Mouse (Mus musculus): ENCODE measurements around the gene Susd2.
A peak's percentile ranks its signal among the peaks of the same experiment; 100 is the strongest.

The Susd2 gene

DNA sequence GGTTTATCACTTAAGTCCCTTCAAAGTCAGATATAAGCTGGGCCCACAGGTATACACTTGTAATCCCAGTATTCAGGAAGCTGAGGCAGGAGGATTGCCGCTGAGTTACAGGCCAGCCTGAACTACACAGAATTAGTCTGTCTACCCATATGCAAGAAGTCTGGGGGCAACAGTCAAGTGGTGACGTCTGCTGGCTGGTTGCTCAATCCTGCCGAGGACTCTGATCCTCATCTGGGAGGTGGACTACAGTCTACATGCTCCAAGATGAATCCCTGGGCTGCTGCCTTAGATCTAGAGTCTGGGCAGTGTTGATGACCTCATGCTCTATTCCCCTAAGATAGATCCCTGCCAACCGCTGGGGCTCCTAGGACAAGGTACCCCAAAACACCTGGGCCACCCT, 10.2 kb upstream of the Susd2 start:
- DNase-seq (ENCODE audit: low spot score in 2 of 2) = no peak

- DNase-seq (ENCODE audit: low spot score in 2 of 2) = no peak
Observed at GRCm38 (mm10) chr10:75651381-75652068, 7.7 kb upstream of the Susd2 start.

- DNase-seq (ENCODE audit: low spot score in 2 of 2) = no peak
Observed at GRCm38 (mm10) chr10:75650306-75650902, 6.6 kb upstream of the Susd2 start.

GRCm38 (mm10) chr10:75649406-75649995, 5.7 kb upstream of the Susd2 start:
- DNase-seq (ENCODE audit: low spot score in 2 of 2) = no peak

GRCm38 (mm10) chr10:75649001-75649400, 5.2 kb upstream of the Susd2 start:
- DNase-seq (ENCODE audit: low spot score in 2 of 2) = no peak

DNA sequence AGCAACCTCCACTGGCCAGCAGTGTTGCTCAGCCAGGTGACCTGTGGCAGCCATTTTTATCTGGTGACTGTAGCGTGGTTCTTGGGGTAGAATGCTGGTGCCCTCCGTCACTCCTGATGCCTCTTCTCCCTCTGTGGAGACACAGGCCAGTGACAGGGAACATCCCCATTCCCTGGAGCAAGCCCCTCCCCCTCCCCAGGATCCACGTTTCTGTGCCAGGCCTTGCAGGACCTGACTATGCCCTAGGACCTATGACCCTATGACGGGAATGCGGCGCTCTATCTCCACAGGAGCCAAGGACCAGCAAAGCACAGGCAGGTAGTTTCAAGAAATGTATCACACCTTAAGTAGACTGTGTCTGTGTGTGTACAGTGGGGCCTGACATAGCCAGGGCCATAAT, 4.3 kb upstream of the Susd2 start:
- DNase-seq (ENCODE audit: low spot score in 2 of 2) = no peak

- no peak for DNase-seq (ENCODE audit: low spot score in 2 of 2)
Observed at GRCm38 (mm10) chr10:75647362-75647761, 3.6 kb upstream of the Susd2 start.

GRCm38 (mm10) chr10:75646406-75646805, 2.6 kb upstream of the Susd2 start:
- DNase-seq (ENCODE audit: low spot score in 2 of 2) = no peak

- no peak for DNase-seq (ENCODE audit: low spot score in 2 of 2)
Observed at GRCm38 (mm10) chr10:75645616-75646015, 1.8 kb upstream of the Susd2 start.

DNA sequence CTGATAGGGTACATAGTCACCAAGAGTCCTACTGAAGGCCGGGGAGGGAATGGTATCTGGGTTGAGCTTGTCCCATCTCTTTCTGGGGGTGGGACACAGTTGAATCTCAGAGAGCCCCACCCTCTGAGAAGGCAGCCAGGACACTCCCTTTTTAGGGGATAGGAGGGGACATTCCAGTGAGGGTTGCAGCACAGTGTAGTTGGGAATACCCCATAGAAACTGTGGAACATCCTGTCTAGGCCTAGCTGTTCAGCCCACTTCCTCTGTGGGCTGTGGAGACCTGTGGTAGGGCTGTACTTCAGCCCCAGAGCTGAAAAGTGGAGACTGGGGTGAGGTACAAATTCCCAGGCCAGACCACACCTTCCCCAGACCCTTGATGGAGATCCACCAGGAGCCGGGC, 917 bp downstream of the Susd2 start:
- DNase-seq (ENCODE audit: low spot score in 2 of 2) = no peak

GRCm38 (mm10) chr10:75642436-75642835, 1.4 kb downstream of the Susd2 start:
- DNase-seq (ENCODE audit: low spot score in 2 of 2) = no peak

DNA sequence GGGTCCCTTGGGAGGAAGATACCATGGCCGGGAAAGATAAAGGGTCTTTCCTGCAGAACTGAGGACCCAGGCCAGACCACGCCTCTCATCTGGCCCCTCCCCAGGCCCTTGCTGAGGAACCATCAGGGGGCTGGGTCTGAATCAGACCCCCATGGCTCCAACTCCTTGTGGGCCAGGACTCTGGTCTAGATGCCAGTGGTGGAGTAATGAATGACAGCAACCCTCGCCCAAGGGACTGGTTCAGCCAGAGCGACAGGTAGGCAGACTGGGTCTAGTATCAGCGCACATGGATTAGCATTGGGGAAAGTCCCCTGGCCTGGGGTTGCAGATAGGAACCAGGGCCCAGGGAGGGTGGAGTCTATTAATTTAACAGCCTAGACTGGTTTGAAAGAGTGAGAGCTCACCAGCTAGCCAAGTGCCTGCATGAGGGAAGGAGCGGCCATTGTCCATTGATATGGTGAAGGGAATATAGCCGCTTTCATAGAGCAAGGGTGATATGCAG, 2.0 kb downstream of the Susd2 start:
- no peak for DNase-seq (ENCODE audit: low spot score in 2 of 2)

DNA sequence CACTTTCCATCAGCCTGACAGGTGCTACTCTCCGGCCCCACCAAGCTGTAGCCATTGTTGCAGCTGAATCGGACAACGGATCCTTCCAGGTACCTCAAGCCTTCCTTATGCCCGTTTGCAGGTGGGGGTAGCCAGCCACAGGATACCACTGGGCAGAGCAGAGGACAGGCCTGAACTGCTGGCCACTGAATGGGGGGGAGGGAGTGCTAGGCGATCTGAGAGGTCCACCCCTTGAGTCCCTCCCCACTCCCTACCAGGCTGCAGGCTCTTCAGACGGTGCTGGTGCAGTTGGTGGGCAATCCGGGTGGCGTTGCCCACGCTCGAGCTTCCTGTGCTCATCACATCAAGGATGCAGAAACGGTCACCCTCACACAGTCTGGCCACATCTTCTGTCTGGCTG, 6.1 kb downstream of the Susd2 start:
- DNase-seq (ENCODE audit: low spot score in 2 of 2) = no peak

GRCm38 (mm10) chr10:75636084-75636786, 7.6 kb downstream of the Susd2 start:
- no peak for DNase-seq (ENCODE audit: low spot score in 2 of 2)

GRCm38 (mm10) chr10:75635693-75636055, 8.1 kb downstream of the Susd2 start:
- peak; percentile 79 to 92 for DNase-seq (ENCODE audit: low spot score in 2 of 2)

DNA sequence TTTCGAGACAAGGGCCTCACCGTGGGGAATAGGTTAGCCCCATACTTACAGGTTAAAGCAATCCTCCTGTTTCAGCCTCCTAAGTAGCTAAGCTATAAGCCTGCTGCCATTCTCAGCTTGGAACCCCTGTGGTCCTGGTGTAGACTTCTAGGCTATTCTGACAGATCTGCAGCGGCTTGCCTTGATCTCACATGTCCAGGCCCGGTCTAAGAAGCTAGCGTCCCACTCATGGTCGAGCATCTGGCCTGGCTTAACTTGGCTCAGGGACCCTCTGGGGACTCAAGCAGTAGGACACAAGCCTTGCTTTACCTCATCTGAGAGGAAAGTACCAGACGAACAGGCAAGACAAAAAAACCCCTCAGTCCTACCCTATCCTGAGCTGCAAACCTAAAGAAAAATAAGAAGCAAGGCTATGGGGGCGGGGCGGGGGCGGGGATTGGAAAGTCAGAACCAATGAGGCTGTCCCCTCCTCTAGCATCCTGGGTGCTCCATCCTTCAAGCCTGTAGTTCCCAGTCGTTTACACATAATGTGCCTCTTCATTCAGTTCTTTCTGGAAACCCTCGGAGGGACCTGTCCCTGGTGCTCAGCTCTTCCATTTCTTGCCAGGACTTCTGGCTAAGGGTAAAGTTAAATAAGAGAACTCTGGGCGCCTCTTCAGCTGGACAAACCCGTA, 8.7 kb downstream of the Susd2 start:
- no peak for DNase-seq (ENCODE audit: low spot score in 2 of 2)

DNA sequence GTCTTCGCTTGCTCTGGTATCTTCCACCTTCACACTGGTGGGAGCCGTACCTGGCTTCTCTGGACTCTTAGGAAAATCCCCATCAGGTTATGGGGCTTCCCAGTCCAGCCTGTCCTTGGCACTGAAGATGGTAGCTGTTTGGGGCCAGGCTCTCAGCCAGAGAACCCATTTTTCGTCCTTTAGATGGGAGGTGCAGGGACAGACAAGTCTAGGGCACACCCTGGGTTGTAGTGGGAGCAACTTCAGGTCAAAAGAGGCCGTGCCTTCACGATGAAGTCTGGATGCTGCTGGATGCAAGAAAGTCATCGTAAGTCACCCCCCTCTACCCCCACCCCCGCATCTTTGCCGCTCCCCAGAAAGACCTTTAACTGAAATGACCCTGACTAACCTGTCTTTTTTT, 9.2 kb downstream of the Susd2 start:
- DNase-seq (ENCODE audit: low spot score in 2 of 2) = no peak

DNA sequence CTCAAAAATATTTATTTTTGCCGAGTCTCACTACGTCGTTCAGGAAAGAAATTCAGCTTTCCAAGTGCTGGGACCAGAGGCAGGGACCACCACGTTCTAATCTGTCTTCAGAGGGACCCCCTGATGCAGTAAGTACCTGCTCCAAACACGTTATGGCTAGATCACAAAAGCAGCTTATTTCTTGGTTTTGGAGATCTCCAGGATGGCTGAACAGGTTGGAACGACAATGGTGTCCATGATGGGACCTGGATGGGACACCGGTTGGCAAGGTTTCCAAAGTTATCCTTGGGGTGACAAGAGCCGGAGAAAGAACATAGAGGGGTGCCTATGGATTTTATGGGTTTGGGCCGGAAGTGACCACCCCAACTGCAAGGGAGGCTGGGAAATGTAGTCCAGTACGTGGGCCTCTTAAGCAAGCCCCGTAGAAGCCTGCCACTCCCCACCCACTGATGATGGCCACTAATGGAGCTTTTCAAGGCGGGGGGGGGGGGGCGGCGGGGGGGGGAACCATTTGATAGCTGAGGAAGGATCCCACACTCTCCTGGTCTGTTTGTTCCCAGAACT, 10.2 kb downstream of the Susd2 start:
- DNase-seq (ENCODE audit: low spot score in 2 of 2) = no peak

- DNase-seq (ENCODE audit: low spot score in 2 of 2) = no peak
Observed at GRCm38 (mm10) chr10:75633048-75633447, 10.8 kb downstream of the Susd2 start.

DNA sequence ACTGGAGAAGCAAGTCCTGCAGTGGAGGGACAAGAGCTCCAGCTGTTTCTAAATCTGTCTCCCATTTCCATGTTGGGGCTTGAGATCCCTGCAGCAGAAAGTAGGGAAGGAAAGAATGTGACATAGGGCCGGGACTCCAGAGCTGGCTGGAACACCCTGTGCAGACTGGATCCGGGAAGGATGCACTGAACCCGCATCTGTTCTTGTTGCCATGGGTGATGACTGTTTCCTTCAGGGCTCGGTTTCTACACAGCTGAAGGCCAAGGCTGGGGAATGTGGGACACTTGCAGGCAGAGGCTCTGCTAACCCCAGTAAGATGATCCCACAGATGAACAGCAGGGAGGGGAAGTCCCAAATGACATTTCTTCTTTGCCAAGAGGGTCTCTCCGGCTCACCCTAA, 11.2 kb downstream of the Susd2 start:
- no peak for DNase-seq (ENCODE audit: low spot score in 2 of 2)

- no peak for DNase-seq (ENCODE audit: low spot score in 2 of 2)
Observed at GRCm38 (mm10) chr10:75627490-75627889, 16.3 kb downstream of the Susd2 start.

DNA sequence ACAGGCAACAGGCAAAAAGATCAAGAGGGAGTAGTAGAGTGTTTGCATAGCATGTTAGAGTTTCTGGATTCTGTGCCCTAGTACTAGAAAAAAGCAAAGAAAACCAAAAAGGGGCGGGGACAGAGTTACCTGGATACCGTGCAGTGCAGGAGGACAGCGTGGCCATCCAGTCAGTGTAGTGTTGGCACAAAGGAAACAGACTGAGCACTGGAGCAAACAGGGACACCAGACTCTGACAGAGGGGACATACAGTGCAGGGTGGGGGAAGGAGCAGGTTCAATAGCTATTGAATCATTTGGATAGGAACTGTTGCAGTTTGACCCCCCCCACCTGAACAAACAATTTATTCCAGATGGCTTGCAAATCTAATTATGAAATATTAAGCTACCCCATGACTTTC, 16.8 kb downstream of the Susd2 start:
- DNase-seq (ENCODE audit: low spot score in 2 of 2) = no peak

All from spleen, postnatal 4 days (tissue).